Mouse (Mus musculus) hindbrain, embryonic 11.5 days (tissue): ENCODE measurements around the gene Dmrta2. TPM values are rescaled to one million over a fixed set of nuclear protein-coding genes. Genes with fewer than 3 reads are reported as not detected.

Experiments used
- ATAC-seq: fragments of 200-750 bp; cut with Nextera tagmentation; 2 replicates; pipeline ENCODE4 v1.8.0; 2017; ENCODE audit warnings: mild to moderate bottlenecking, moderate TSS enrichment, moderate library complexity; ENCODE audit not compliant: low FRiP score
- DNase-seq: peaks from one replicate; pipeline ENCODE4 v3.0.0-alpha.2; 2015; ENCODE audit warnings: low spot score
- H3K27ac ChIP-seq: fragments of 300-500 bp; sonication (generic); 2 replicates; pipeline ENCODE4 v1.5.1; 2014; ENCODE audit warnings: mild to moderate bottlenecking, low read depth, low read length
- H3K27me3 ChIP-seq: fragments of 300-500 bp; sonication (generic); 2 replicates; pipeline ENCODE4 v1.6.1; 2014; ENCODE audit warnings: mild to moderate bottlenecking, low read length, moderate library complexity, mixed read lengths; ENCODE audit not compliant: control insufficient read depth, insufficient read depth
- H3K36me3 ChIP-seq: fragments of 300-500 bp; sonication (generic); 2 replicates; pipeline ENCODE4 v1.6.1; 2014; ENCODE audit warnings: mild to moderate bottlenecking, low read length, moderate library complexity, mixed read lengths; ENCODE audit not compliant: control insufficient read depth, insufficient read depth
- H3K4me1 ChIP-seq: fragments of 300-500 bp; sonication (generic); replicated peaks from 2 replicates; pipeline ENCODE4 v1.6.1; 2014; ENCODE audit warnings: low read length, mixed read lengths; ENCODE audit not compliant: control insufficient read depth, insufficient read depth
- H3K4me2 ChIP-seq: fragments of 300-500 bp; sonication (generic); replicated peaks from 2 replicates; pipeline ENCODE4 v1.6.1; 2014; ENCODE audit warnings: mild to moderate bottlenecking, low read depth, low read length
- H3K4me3 ChIP-seq: fragments of 300-500 bp; sonication (generic); 2 replicates; pipeline ENCODE4 v1.5.1; 2014; ENCODE audit warnings: low read depth, low read length
- H3K9ac ChIP-seq: fragments of 300-500 bp; sonication (generic); 2 replicates; pipeline ENCODE4 v1.6.1; 2014; ENCODE audit warnings: low read depth, low read length
- H3K9me3 ChIP-seq: fragments of 300-500 bp; sonication (generic); 2 replicates; pipeline ENCODE4 v1.6.1; 2016; ENCODE audit warnings: low read length; ENCODE audit not compliant: control insufficient read depth
- WGBS: fragments of 180-500 bp; shearing (Covaris S2); extraction: QIAGEN DNeasy Blood & Tissue Kit; methylation state at CpG from one replicate; pipeline ENCODE4 v1.1.7; 2014; 5-methylcytosine and 5-hydroxymethylcytosine counted together
- polyA plus RNA-seq: library from polyadenylated mRNA; unstranded; fragments of >200 nt; fragmentation: Nextera tagmentation; extraction: Ambion mirVana; gene quantifications from 2 replicates; pipeline ENCODE4 v1.2.1, GENCODE M21; 2014

The Dmrta2 gene
- polyA plus RNA-seq, result 0.08 and 0.14 TPM in 2 replicates

- peaks cover 97% of the 10 kb centered on the region for H3K27me3 ChIP-seq
- H3K9me3 ChIP-seq, result no peaks in the 10 kb centered on the region
- ATAC-seq (peak; percentile 96), DNase-seq (peak; percentile 87)
- H3K36me3 ChIP-seq, result no peaks in the 10 kb centered on the region
- peak within 1 kb of the TSS; percentile 35 for H3K4me3 ChIP-seq
- H3K4me2 ChIP-seq, result peak within 1 kb of the TSS; percentile 75
- H3K4me1 ChIP-seq, result peaks cover 21% of the 10 kb centered on the region
- under 1% methylated on average over 64 of the region's 64 CpGs for WGBS
- H3K27ac ChIP-seq, result no peak within 1 kb of the TSS
- peak within 1 kb of the TSS; percentile 51 for H3K9ac ChIP-seq
Measured at GRCm38 (mm10) chr4:109977148-109978067, at the start of gene Dmrta2. Dmrta2 (plus strand) TSS chr4:109978053.

GRCm38 (mm10) chr4:109929058-109929457 lies 48.8 kb upstream of the Dmrta2 start:
- H3K9ac ChIP-seq, result no peak overlapping the region
- DNase-seq (no peak), ATAC-seq (no peak)
- no peaks in the 10 kb centered on the region for H3K4me1 ChIP-seq
- no peak overlapping the region for H3K4me2 ChIP-seq
- H3K36me3 ChIP-seq, result no peaks in the 10 kb centered on the region
- no peak overlapping the region for H3K4me3 ChIP-seq
- WGBS, result 100% methylated on average over 1 of the region's 1 CpGs
- no peak overlapping the region for H3K27ac ChIP-seq
- no peaks in the 10 kb centered on the region for H3K9me3 ChIP-seq
- H3K27me3 ChIP-seq, result no peaks in the 10 kb centered on the region

GRCm38 (mm10) chr4:109930445-109930844 lies 47.4 kb upstream of the Dmrta2 start:
- 95% methylated on average over 1 of the region's 1 CpGs for WGBS
- H3K4me2 ChIP-seq, result no peak overlapping the region

DNA sequence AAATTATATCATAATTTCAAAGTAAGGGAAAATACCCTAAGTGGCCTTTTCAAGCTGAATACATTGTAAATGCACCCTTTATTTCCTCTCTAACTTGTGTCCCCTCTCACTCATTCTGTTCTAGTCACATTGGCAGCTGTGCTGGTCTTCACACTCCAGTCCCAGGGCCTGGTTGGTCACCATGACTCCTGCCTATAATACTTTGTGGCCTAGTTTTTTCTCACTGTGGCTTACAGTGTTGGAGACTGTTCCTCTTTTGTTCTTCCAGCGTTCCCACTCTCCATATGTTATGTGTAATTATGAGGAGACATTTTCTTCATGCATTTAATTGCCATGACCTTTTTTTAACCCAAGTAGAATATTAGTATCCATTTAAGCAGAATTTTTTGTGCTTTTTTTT lies 46.9 kb upstream of the Dmrta2 start:
- no peak for DNase-seq
- ATAC-seq, result no peak
- Histone ChIP-seq H3K36me3 (no peaks in the 10 kb centered on the region), H3K4me1 (no peaks in the 10 kb centered on the region), H3K27me3 (no peaks in the 10 kb centered on the region), H3K4me2 (no peak overlapping the region), H3K9me3 (no peaks in the 10 kb centered on the region), H3K9ac (no peak overlapping the region), H3K27ac (no peak overlapping the region), H3K4me3 (no peak overlapping the region)
- 93% methylated on average over 1 of the region's 1 CpGs for WGBS

More at GRCm38 (mm10) chr4:109930445-109930844, 47.4 kb upstream of the Dmrta2 start:
- Histone ChIP-seq H3K4me1 (no peaks in the 10 kb centered on the region), H3K4me3 (no peak overlapping the region), H3K9ac (no peak overlapping the region), H3K27ac (no peak overlapping the region), H3K27me3 (no peaks in the 10 kb centered on the region), H3K36me3 (no peaks in the 10 kb centered on the region), H3K9me3 (no peaks in the 10 kb centered on the region)
- DNase-seq (no peak), ATAC-seq (no peak)

DNA sequence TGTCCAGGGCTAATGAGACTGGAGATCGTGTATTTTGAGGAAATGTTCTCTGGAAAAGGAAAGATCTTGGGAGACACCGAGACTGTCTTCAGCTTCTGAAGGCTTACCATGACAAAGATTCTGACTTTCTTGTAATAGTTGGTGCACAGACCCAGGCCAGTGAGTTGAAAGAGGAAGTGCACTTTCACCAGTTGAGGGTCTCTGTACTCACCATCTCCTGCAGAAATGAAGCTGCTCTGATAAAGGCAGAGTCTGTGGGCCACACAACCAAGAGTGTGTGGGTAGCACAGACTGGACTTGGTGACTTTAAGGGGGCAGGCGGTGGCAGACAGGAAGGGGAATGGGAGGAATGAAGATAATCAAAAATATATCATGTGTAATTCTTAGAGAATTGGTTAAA lies 41.3 kb upstream of the Dmrta2 start:
- H3K4me3 ChIP-seq, result no peak overlapping the region
- H3K27ac ChIP-seq, result no peak overlapping the region
- no peaks in the 10 kb centered on the region for H3K36me3 ChIP-seq
- DNase-seq (no peak), ATAC-seq (no peak)
- H3K9me3 ChIP-seq, result no peaks in the 10 kb centered on the region
- H3K9ac ChIP-seq, result no peak overlapping the region
- no peaks in the 10 kb centered on the region for H3K27me3 ChIP-seq
- no peak overlapping the region for H3K4me2 ChIP-seq
- 91% methylated on average over 3 of the region's 3 CpGs for WGBS
- H3K4me1 ChIP-seq, result no peaks in the 10 kb centered on the region

DNA sequence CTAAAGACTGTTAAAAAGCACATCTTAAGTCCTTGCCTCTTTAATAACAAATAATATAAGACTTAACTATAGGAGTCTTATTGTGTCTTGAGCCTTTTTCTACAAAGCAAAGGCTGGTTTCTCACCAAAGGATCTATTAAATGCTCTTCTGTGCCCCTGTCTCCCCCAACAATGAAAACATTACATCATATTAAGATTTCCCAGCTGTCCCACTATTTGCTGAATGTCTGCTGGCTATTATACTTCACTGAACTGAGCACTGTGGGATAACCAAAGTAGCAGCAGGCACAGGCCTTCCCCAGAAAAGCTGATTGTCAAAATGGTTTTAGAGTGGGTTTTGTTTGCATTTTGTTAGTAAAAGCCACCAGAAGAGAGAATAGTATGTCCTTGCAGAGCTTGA lies 38.6 kb upstream of the Dmrta2 start:
- Histone ChIP-seq H3K4me2 (no peak overlapping the region), H3K27me3 (no peaks in the 10 kb centered on the region), H3K27ac (no peak overlapping the region), H3K4me3 (no peak overlapping the region), H3K9ac (no peak overlapping the region), H3K9me3 (no peaks in the 10 kb centered on the region), H3K4me1 (no peaks in the 10 kb centered on the region), H3K36me3 (no peaks in the 10 kb centered on the region; the same call in 1 of the 2 replicates)
- DNase-seq (no peak), ATAC-seq (no peak)

- H3K9me3 ChIP-seq, result no peaks in the 10 kb centered on the region
- no peaks in the 10 kb centered on the region; the same call in 1 of the 2 replicates for H3K36me3 ChIP-seq
- WGBS, result 97% methylated on average over 1 of the region's 1 CpGs
- DNase-seq (no peak), ATAC-seq (no peak)
- no peaks in the 10 kb centered on the region for H3K4me1 ChIP-seq
- no peak overlapping the region for H3K27ac ChIP-seq
- H3K4me3 ChIP-seq, result no peak overlapping the region
- H3K4me2 ChIP-seq, result no peak overlapping the region
- no peak overlapping the region for H3K9ac ChIP-seq
- no peaks in the 10 kb centered on the region for H3K27me3 ChIP-seq
Measured at GRCm38 (mm10) chr4:109945554-109945953, 32.3 kb upstream of the Dmrta2 start.

DNA sequence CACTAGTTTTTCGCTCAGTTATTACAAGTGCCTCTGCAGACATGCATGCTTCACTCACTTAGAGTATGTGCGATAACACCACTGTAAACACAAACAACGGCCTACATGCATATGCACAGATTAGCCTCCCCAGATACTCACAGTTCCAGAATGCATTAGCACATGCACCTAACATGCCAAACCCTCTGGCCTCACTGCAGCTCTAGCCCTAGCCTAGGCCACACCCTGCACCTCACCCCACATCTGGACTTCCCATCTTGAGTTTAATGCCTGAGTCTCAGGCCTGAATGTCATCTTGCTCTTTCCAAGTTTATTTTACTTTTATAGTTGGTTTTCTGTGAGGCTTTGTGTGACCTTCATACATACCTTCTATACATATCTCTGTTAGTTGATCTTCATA lies 28.5 kb upstream of the Dmrta2 start:
- ATAC-seq, result no peak
- Histone ChIP-seq H3K9ac (no peak overlapping the region), H3K9me3 (no peaks in the 10 kb centered on the region), H3K27me3 (no peaks in the 10 kb centered on the region), H3K27ac (no peak overlapping the region), H3K4me3 (no peak overlapping the region), H3K36me3 (no peaks in the 10 kb centered on the region), H3K4me1 (no peaks in the 10 kb centered on the region), H3K4me2 (no peak overlapping the region)
- WGBS, result 96% methylated on average over 3 of the region's 3 CpGs
- DNase-seq, result no peak

DNA sequence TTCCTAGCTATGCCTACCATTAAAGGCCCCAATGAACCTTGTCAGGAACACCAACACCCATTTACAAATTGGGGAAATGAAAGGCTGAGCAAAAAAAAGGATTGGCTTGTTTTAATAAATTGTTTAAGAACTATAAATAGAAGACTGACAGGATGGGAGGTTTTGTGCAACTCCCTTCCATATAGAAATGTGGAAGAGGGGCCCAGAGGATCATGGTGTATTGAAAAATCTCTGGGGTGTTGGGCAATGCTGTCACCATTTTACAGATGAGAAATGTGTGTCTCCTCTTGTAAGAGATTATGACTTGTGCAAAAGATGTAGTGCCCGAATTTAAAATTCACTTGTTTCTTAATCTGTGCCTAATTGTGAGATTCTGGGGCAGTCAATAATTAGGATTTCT lies 24.3 kb upstream of the Dmrta2 start:
- H3K4me1 ChIP-seq, result no peaks in the 10 kb centered on the region
- no peak for ATAC-seq
- H3K27ac ChIP-seq, result no peak overlapping the region
- no peak overlapping the region for H3K4me2 ChIP-seq
- no peak overlapping the region for H3K9ac ChIP-seq
- no peaks in the 10 kb centered on the region for H3K9me3 ChIP-seq
- no peak overlapping the region for H3K4me3 ChIP-seq
- no peaks in the 10 kb centered on the region for H3K27me3 ChIP-seq
- 92% methylated on average over 1 of the region's 1 CpGs for WGBS
- no peaks in the 10 kb centered on the region for H3K36me3 ChIP-seq
- no peak for DNase-seq
